Mouse (Mus musculus) frontal cortex, postnatal 25 days (tissue): Measurements from ENCODE around the gene B4galnt2.
"Not testable (repeated sequence)": the region's sequence is repeated elsewhere in the genome, so short reads cannot be mapped to it uniquely, and the experiment has no call there.

Source experiments
- DNase-seq, 2 experiments: peaks; one replicate each; pipeline ENCODE4 v3.0.0; 2022; ENCODE audit warnings: low spot score in 2 of 2

Gene B4galnt2

DNA sequence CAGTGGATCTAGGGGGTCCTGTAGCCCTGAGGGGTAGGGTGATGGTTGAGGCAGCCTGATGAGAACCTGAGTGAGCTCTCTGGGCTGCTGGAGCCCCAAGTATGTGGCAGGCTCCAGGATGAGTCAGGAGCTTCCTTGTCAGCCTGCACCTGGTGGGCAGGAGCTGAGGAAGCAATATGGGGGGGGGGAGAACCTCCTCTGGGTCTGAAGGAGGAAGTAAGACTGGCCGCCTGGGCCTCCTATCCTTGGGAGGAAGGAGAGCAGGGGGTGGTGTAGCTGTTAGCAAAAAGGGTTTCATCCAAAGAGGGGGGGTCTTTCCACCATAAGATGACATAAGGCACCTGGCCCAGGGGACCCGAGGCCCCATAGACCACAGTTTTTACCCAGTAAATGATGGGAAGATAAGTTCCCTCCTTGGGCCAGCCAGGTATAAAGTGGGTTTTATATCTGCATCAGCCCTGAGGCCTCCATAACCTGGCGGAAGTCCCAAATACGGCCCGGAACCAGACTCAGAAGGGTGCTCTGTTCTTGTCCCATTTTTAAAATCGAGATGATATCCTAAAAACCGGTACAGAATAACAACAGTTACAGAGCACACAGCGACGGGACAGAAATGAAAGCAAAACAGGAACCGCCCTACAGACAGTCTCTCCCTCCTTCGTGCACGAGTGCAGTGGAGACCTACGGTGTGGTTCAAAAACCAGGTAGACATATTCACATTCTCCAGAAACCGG is 18.1 kb downstream of the B4galnt2 start:
- no peak for DNase-seq

DNA sequence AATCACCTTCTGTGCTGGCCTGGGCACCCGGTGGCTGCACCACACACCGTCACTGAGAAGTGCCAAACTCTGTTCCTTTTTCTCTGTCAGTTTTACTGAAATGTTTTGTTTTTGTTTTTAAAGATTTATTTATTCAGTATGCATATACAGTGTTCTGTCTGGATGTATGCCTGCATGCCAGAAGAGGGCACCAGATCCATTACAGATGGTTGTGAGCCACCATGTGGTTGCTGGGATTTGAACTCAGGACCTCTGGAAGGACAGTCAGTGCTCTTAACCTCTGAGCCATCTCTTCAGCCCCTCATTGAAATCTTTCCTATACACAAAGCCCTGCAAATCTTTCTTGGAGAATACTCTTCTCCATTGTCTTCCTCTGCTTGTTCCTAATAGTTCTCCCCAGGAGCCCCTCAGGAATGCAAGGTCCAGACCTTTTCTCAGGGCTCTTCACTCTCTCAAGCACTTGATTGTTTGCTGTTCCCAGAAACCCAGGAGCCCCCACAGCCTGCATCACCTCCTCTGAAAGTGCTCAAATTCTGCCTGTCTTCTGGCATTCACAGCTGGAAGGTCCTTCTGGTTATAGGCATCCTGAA is 24.1 kb downstream of the B4galnt2 start:
- DNase-seq = no peak

DNA sequence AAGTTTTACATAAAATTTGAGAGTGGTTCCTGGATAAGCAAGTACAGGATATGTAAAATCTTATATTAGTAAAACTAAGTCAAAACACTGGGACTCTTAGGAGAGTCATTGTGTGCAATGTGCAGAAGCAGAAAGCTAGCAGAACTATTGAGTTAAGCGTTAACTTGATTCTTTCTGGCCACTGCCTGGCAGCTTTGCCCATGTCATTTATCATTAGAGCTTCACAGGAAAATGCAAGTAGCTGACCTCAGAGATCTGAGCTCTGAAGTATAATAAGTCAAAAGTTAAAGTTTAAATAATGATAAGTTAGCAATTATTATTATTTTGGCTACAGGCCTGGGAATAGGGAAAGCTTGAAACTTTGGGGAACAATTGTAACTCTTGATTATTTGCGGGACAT is 34.8 kb downstream of the B4galnt2 start:
- not testable (repeated sequence) for DNase-seq

DNA sequence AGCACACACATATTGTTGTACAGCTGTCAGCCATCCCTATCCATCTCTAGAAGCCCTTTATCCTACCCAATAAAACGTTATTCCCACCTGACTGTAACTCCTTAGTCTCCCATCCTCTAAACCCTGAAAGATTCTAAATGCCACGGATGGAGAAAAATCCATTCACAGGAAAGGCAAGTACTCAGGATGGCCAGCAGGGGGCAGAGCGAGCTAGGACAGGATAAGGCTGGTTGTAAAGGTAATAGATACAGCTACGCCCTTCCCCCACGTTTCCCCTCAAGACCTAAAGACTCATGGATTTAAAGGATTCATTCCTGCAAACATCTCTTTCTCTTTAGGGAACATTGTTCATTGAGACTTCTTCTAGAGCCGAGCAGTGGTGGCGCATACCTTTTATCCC is 38.4 kb downstream of the B4galnt2 start:
- DNase-seq = peak in 1 of 2 experiments; percentile 25

DNA sequence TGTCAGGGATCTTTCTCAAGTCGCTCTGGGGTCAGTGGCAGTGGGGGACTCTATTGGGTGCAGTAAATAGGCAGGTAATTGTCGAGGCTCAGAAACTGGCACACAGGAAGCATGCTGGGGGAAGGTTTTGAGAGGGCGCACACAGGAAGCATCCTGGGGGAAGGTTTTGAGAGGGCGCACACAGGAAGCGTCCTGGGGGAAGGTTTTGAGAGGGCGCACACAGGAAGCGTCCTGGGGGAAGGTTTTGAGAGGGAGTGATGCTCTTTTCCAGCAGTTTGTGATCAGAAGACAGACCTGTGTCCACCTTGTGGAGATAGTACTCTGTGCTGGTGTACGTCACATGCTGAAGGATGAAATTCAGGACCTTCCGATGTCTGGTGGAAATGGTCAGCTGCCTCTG is 38.9 kb downstream of the B4galnt2 start:
- DNase-seq = no peak

DNA sequence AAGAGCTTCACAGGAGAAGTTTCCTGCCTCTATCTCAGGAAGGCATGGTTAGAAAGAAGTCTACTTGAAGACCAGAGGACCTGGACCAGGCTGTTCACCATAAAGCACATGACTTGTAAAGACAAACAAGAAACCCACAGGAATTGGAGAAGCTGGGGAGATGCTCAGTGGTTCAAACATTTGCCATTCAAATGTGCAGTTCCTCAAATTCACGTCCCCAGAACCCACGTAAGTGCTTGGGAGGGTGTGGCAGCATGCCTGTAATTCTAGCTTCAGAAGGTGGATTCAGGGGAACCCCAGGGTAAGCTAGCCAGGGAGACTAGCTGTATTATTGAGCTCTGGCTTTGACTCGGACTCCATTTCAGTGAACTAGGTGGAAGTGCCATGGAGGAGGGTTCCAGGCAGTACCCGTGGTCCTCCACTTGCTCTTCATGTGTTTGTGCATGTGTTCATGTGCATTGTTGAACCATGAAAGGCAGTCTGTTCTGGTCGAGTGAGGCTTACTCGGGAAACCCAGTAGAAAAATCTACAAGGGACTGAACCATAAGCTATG is 44.7 kb downstream of the B4galnt2 start:
- DNase-seq = no peak

DNA sequence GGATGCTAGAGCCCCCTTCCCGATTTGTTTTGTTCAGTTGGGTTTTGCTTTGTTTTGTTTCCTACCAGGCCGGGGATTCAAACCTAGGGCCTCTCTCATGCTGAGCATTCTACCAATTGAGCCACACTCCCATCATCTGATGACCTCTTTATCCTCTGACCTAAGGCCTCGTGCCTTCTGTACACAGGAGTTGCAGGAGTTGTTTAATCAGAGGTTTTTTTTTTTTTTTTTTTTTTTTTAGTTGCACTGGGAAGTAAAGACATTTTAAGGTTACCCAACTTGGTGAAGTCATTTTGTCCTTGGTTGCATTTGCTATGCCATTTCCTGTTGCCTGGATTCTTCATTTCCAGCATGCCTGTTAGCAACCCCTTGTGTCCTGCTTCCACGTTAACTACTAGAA is 45.2 kb downstream of the B4galnt2 start:
- DNase-seq = no peak

DNA sequence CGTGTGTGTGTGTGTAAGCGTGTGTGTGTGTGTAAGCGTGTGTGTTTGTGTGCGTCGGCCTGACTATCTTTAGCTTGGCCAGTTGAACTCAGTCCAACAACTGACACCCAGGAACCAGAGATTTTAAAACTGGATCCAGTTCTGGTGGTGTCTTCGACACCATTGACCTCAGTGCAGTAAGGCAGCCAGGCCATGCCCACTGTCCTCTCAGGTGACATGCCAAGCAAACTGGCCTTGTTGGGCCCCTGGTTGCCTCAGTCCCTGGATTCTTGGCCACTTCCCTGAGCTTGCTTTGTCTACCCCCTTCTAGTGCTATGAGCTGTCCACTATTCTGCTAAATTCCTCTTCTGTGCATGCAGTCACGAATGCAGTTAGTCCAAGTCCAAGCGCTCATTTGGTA is 53.3 kb downstream of the B4galnt2 start:
- no peak for DNase-seq

DNA sequence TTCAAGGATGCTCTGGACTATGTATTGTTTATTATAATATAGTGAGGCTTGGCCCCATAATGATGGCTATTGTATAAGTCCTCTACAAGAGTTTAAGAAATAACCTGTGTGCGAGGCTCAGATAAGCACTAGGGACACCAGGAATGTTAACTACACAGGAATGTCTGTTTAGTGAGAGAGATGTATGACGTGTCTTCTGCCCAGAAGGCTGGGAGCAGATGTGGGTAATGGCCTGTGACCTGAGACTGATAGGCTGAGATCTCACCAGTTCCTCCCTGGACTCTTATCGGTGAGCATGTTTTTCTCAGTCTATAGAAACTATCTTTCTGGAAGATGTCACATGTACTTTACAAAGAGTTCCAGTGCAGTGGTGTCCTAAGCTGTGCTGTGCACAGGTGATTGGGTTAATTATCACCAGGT is 54.6 kb downstream of the B4galnt2 start:
- no peak for DNase-seq

DNA sequence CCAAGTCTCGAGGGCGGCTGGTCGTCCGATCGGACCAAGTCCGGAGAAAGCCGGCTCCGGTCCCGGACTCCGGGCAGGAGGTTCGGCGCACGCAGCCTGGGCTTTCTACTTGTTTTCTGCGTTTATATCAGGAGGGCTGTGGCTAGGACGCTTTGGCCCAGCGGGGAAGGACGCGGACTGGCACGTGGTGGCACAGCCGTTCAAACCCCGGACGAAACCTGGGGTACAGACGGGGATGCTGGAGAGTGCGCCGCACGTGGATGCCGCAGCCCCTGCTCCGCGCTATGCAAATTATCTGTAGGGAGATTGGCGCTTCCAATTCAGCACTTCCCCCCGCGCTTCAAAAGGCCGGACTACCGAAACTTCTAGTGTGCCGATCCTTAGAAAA is 55.2 kb downstream of the B4galnt2 start:
- DNase-seq = peak in 1 of 2 experiments; percentile 60

DNA sequence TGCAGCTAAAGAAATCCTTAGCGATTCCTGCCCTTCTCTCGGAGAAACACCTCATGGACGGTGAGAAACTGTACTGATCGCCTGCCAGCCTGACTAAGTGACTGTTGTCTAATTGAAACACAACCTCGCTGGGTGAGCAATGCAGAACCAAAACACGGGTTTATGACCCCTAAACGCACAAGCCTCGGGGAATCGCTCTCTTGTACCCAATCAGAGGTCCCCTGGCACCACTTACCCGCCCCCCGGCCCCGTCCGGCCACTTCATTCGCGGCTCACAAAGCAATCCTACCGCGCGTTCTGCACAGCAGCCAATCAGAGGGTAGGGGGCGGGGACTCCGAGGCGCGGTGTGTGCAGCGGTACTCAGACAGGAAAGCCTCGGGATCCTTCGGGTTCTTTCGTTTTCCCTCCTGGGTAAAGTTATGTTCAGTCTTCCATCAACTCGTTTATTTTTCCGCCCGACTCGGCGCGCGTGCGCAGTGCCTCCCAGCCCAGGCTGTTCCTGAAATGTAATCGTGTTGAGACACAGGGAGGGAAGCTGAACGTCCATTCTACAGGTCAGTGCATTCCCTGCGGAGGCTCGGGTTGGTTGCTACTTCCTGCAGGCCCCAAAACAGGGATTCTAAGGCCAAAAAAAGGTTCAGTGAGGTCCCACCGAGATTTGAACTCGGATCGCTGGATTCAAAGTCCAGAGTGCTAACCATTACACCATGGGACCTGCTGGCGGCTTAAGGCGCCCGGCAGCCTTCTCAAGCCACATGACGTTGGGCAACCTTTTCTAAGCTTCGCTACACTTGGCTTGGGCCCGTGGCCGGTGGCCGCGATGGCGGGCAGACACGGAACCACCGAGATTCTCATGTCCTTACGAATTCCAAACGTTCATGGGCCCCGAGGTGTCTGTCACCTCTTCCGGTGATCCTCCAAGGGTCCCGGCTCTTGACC is 55.9 kb downstream of the B4galnt2 start:
- peak; percentile 99 for DNase-seq

DNA sequence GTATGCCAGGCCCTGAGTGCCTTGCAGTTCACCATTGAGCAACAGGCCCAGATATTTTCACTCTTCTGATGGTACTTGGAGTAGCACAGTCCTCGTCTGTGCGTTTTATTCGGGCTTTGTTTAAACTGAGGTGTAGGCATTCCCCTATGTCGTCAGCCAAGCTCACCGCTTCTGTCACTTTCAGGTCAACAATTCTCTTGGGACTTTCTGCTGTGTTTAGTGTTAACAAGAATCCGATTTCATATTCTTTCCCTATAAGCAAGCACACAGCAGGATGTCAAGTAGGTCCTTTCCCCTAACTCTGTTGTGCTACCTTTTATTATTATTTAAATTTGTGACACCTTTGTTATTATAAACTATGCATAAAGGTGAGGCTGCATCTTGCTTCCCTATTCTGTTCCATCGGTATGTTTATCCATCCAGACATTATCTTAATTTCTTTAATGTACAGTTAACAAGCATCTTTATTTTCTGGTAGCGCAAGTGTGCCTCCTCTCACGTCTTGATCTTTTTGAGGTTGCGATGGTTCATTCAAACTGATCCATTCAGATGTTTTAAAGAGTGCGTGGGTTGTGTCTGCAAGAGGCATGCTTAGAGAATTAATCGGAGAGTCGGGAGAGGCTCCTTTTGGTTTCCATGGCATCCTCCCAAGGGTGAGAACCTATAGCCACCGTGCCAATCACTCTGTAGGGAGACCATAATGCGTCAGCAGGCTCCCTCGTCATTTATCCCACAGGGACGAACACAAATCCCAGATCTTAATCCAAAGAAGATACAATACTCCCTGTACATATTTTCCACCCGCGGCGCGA is 56.8 kb downstream of the B4galnt2 start:
- DNase-seq = peak in 1 of 2 experiments; percentile 19

DNA sequence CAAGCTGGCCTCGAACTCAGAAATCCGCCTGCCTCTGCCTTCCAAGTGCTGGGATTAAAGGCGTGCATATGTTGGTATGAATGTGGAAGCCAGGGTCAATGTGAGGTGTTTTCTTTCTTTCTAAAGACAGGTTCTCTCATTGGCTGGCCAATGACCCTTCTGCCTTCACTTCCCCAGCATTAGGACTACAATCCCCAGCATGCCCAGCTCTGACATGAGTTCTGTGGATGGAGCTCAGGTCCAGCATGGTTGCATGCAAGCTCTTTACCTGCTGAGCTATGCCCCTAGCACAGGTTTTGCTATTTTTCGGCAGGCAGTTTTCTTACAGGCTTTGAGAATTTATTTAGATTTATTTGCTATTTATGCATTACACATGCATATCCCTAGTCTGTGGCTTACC is 57.4 kb downstream of the B4galnt2 start:
- DNase-seq = no peak

DNA sequence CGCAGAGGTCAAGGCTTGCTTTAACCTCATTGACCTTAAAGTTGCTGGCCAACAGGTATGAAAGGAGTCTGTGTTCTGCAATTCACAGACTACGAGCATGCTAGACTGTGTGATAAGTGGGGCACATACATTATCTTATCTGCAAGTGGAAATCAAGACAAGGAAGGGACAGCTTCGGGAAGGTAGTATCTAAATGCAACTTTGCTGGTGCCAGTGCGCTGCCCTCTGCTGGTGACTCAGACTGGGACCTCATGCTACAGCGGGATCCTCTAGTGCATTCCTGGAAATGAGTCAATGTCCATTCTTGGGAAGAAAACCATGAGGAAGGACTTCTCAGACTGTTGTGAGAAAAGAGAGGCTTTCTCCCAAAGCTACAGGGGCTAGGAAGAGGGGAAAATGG is 61.0 kb downstream of the B4galnt2 start:
- DNase-seq = no peak

DNA sequence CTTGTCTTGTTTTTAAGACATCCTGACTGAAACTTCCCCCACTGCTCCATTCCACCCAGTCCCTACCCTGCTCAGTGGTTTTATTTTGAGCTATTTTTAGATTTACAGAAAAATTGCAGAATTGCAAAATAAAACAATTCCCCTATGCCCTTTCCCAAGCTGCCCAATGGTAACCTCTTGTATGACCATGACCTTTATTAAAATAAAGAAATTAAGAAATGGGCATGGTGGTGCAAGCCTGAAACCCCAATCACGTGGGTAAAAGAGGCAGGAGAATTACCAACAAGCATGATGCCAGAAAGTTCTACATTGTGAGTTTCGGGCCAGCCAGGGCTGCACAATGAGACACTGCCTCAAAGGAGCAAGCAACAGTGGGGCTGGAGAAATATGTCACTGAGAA is 63.8 kb downstream of the B4galnt2 start:
- DNase-seq = no peak

DNA sequence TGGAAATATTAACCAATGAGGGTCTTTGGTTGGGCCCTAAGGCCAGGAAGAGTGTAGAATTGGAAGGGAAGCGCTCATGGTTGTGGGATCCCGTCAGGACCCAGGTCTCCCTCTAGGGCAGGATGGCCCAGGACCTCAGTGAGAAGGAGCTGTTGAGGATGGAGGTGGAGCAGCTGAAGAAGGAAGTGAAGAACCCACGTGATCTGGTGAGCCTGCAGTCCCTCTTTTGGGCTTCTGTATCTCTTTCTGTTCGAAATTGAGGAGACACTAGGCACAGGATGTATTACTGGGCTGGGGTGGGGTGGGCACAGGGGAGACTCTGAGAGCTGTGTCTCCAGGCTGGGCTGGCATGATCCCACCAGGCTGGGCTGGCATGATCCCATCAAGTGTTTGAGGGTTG is 69.8 kb downstream of the B4galnt2 start:
- DNase-seq = no peak

DNA sequence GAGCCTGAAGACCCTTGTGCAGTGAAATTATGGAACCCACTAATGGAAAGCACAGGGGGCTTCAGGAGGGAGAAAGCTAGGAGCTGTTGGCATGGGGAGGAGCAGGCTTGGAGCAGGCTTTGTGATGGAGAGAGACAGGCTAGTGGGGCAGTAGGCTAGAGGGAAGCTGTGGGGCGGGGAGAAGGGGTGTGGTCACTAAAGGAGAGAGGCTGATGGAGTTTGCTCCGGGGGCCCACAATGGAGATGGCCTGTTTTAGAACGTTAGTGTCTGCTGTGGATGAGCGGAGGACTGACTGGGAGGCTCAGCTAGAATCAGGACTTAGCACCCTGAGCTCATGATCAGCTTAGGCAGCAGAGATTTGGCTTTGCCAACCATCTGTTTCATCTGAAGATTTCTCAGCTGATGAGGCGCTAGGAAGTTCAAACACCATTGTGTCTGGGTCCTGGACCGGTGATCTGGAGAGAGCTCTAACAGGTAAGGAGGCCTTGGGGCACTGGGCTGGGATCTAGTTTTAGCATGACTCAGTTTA is 71.2 kb downstream of the B4galnt2 start:
- no peak for DNase-seq

DNA sequence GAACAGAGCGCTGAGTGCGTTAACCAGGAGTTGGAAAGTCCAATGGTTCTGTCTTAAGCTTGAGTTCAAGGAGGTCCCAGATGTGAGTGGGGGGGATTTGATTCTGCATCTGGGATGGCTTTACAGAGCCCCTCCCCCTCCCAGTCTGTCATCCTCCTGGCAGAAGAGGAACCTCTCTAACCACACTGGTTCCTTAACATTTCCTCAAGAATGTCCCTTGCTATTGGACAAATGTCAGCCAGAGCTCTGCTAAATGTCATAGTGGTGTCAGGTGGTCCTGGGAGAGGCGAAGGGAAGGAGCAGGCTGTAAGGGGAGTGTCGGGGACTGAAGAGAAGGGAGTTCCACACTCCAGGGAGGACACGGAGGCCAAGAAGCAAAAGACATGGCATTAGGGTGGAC is 71.7 kb downstream of the B4galnt2 start:
- no peak for DNase-seq

DNA sequence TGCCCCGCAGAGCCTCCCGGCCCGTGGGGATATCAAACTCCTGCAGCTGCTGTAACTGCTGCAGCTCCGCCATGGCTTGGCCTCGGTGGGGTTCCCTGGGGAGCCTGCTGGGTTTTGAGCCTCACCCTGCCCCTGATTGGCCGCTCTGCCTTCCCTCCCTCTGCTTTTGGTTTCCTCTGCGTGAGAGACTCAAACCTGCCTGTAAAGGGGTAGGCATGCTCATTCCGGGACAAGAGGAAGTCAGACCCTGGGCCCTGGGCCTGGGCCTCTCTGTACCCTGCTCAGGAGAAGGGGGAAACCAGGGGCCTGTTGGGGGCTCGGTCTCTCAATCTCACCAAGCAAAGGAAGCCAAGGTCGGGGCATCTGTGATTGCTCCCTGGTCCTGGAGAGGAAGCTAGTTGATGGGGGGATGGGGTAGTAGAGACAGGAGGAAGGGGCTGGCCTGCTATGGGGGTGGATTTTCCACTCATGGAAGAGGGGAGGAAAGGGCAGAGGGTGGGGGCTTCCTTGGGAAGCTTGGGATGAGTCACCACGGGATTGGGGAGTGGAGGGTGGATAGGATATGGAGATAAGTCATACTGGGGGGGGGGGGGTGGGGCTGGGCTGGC is 72.5 kb downstream of the B4galnt2 start, which contains the start of gene Abi3:
Gene Abi3 (minus strand): TSS at position 403 of the 608 bp plus-strand sequence.
- DNase-seq = no peak

DNA sequence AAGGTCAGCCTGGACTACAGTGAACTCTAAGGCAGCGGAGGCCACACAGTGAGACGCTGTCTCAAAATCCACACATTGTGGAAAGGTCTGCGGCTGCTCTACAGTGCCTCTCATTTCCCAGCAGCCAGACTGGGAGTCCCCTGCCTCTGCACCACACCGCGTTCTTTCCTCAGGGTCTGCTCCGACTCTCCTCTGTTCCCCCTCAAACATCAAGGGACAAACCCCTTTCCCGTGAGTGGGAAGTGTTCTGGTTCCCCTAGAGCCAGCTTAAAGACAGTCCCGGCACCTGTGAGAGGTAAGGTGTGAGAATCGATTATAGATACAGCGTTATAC is 73.2 kb downstream of the B4galnt2 start:
- DNase-seq = no peak
